Mouse (Mus musculus): ENCODE data around the gene Cd40lg.

Gene Cd40lg

GRCm38 (mm10) chrX:57211876-57212275 lies at the start of gene Cd40lg:
Cd40lg (plus strand) TSS chrX:57212143.
- DNase-seq (ENCODE audit: low read depth, low spot score): no peak

GRCm38 (mm10) chrX:57166549-57166948 lies 45.4 kb upstream of the Cd40lg start:
- DNase-seq (ENCODE audit: low read depth, low spot score): no peak

- no peak for DNase-seq (ENCODE audit: low read depth, low spot score)
These were observed 40.7 kb upstream of the Cd40lg start for GRCm38 (mm10) chrX:57171269-57171668.

GRCm38 (mm10) chrX:57177225-57177779 lies 34.6 kb upstream of the Cd40lg start:
- DNase-seq (ENCODE audit: low read depth, low spot score): no peak

GRCm38 (mm10) chrX:57182470-57182869 lies 29.5 kb upstream of the Cd40lg start:
- DNase-seq (ENCODE audit: low read depth, low spot score): no peak

GRCm38 (mm10) chrX:57183359-57183758 lies 28.6 kb upstream of the Cd40lg start:
- DNase-seq (ENCODE audit: low read depth, low spot score): no peak

GRCm38 (mm10) chrX:57187301-57187700 lies 24.6 kb upstream of the Cd40lg start:
- no peak for DNase-seq (ENCODE audit: low read depth, low spot score)

GRCm38 (mm10) chrX:57189335-57189734 lies 22.6 kb upstream of the Cd40lg start:
- DNase-seq (ENCODE audit: low read depth, low spot score): no peak

GRCm38 (mm10) chrX:57196319-57196718 lies 15.6 kb upstream of the Cd40lg start:
- no peak for DNase-seq (ENCODE audit: low read depth, low spot score)

GRCm38 (mm10) chrX:57198036-57198435 lies 13.9 kb upstream of the Cd40lg start:
- DNase-seq (ENCODE audit: low read depth, low spot score): no peak

GRCm38 (mm10) chrX:57200397-57200796 lies 11.5 kb upstream of the Cd40lg start:
- DNase-seq (ENCODE audit: low read depth, low spot score): no peak

- no peak for DNase-seq (ENCODE audit: low read depth, low spot score)
These were observed 1.4 kb upstream of the Cd40lg start for GRCm38 (mm10) chrX:57210591-57210990.

GRCm38 (mm10) chrX:57212862-57213261 lies 919 bp downstream of the Cd40lg start:
- no peak for DNase-seq (ENCODE audit: low read depth, low spot score)

- no peak for DNase-seq (ENCODE audit: low read depth, low spot score)
These were observed 3.6 kb downstream of the Cd40lg start for GRCm38 (mm10) chrX:57215495-57215894.

GRCm38 (mm10) chrX:57216271-57216670 lies 4.3 kb downstream of the Cd40lg start:
- no peak for DNase-seq (ENCODE audit: low read depth, low spot score)

GRCm38 (mm10) chrX:57219563-57219962 lies 7.6 kb downstream of the Cd40lg start:
- DNase-seq (ENCODE audit: low read depth, low spot score): no peak

- DNase-seq (ENCODE audit: low read depth, low spot score): no peak
These were observed 9.9 kb downstream of the Cd40lg start for GRCm38 (mm10) chrX:57221881-57222280.

- peak; percentile 53 for DNase-seq (ENCODE audit: low read depth, low spot score)
These were observed 11.4 kb downstream of the Cd40lg start for GRCm38 (mm10) chrX:57223301-57223700.

GRCm38 (mm10) chrX:57228178-57228577 lies 16.2 kb downstream of the Cd40lg start:
- DNase-seq (ENCODE audit: low read depth, low spot score): no peak

- DNase-seq (ENCODE audit: low read depth, low spot score): no peak
These were observed 21.7 kb downstream of the Cd40lg start for GRCm38 (mm10) chrX:57233596-57233995.

GRCm38 (mm10) chrX:57235982-57236381 lies 24.0 kb downstream of the Cd40lg start:
- DNase-seq (ENCODE audit: low read depth, low spot score): no peak

- no peak for DNase-seq (ENCODE audit: low read depth, low spot score)
These were observed 26.6 kb downstream of the Cd40lg start for GRCm38 (mm10) chrX:57238572-57238971.

GRCm38 (mm10) chrX:57253329-57254055 lies 41.5 kb downstream of the Cd40lg start:
- DNase-seq (ENCODE audit: low read depth, low spot score): no peak

Data from skeletal muscle tissue, adult 2 months (tissue).